Mouse (Mus musculus) kidney, embryonic 16.5 days (tissue): ENCODE results near the gene Tspear. TPM values are rescaled to one million over a fixed set of nuclear protein-coding genes. Genes with fewer than 3 reads are reported as not detected.

Experiments used
- ATAC-seq: fragments of 200-750 bp; cut with Nextera tagmentation; 2 replicates; pipeline ENCODE4 v1.8.0; 2017; ENCODE audit warnings: moderate TSS enrichment; ENCODE audit not compliant: low FRiP score, low TSS enrichment
- H3K27ac ChIP-seq: fragments of 300-500 bp; sonication (generic); 2 replicates; pipeline ENCODE4 v1.5.1; 2014; ENCODE audit warnings: low read length
- H3K27me3 ChIP-seq: fragments of 300-500 bp; sonication (generic); 2 replicates; pipeline ENCODE4 v1.6.1; 2014; ENCODE audit warnings: low read length, control low read depth, mixed read lengths; ENCODE audit not compliant: insufficient read depth
- H3K36me3 ChIP-seq: fragments of 300-500 bp; sonication (generic); 2 replicates; pipeline ENCODE4 v1.6.1; 2014; ENCODE audit warnings: low read length, control low read depth, mixed read lengths; ENCODE audit not compliant: insufficient read depth
- H3K4me1 ChIP-seq: fragments of 300-500 bp; sonication (generic); 2 replicates; pipeline ENCODE4 v1.6.1; 2014; ENCODE audit warnings: low read length, control low read depth, mixed read lengths; ENCODE audit not compliant: insufficient read depth
- H3K4me2 ChIP-seq: fragments of 300-500 bp; sonication (generic); replicated peaks from 2 replicates; pipeline ENCODE4 v1.6.1; 2014; ENCODE audit warnings: low read depth, low read length
- H3K4me3 ChIP-seq: fragments of 300-500 bp; sonication (generic); 2 replicates; pipeline ENCODE4 v1.5.1; 2014; ENCODE audit warnings: mild to moderate bottlenecking, low read length
- H3K9ac ChIP-seq: fragments of 300-500 bp; sonication (generic); replicated peaks from 2 replicates; pipeline ENCODE4 v1.6.1; 2014; ENCODE audit warnings: low read length
- H3K9me3 ChIP-seq: fragments of 300-500 bp; sonication (generic); 2 replicates; pipeline ENCODE4 v1.6.1; 2016; ENCODE audit warnings: low read length, control low read depth
- WGBS: fragments of 180-500 bp; shearing (Covaris S2); extraction: QIAGEN DNeasy Blood & Tissue Kit; methylation state at CpG from one replicate; pipeline ENCODE4 v1.1.7; 2014; 5-methylcytosine and 5-hydroxymethylcytosine counted together
- polyA plus RNA-seq: library from polyadenylated mRNA; unstranded; fragments of >200 nt; fragmentation: Nextera tagmentation; extraction: Ambion mirVana; gene quantifications from 2 replicates; pipeline ENCODE4 v1.2.1, GENCODE M21; 2015

The Tspear gene
- polyA plus RNA-seq, 1 experiment from 2014 or later = 0.71 TPM

DNA sequence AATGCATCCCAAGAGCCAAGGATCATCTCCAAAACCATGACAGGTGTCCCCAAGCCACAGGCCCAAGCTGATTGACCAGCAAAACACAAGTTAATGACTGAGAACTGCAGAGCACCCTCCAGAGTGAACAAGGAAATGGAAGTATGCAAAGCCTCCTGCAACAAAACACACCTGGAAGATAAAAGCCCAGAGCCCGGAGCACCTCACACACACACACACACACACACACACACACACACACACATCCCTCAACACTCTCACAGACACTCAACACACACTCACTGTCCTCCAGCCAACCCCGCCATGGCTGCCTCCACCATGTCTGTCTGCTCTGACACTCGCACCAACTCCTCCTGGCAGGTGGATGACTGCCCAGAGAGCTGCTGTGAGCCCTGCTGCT, 160.1 kb downstream of the Tspear start, which contains the start of gene Gm36176:
Gene Gm36176, plus strand, starts transcription at position 301 of the 400 bp plus-strand sequence.
- ATAC-seq = no peak
- Histone ChIP-seq H3K9me3 (peaks cover 14% of the 10 kb centered on the region; the same call in 1 of the 2 replicates), H3K36me3 (no peaks in the 10 kb centered on the region), H3K4me3 (no peak within 1 kb of the TSS), H3K4me1 (no peaks in the 10 kb centered on the region), H3K27ac (no peak within 1 kb of the TSS), H3K27me3 (no peaks in the 10 kb centered on the region), H3K9ac (no peak within 1 kb of the TSS), H3K4me2 (no peak within 1 kb of the TSS)
- 71% methylated on average over 2 of the region's 3 CpGs for WGBS

DNA sequence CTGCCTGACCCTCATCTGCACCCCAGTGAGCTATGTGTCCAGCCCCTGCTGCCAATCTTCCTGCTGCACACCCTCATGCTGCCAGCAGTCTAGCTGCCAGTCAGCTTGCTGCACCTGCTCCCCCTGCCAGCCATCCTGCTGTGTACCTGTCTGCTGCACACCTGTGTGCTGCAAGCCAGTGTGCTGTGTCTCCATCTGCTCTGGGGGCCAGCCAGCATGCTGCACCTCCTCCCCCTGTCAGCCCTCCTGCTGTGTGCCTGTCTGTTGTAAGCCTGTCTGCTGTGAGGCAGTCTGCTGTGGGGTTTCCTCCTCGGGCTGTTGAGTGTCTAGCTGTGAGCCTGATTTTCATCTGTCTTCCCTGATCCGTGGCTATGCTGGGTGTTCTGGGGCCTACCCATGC, 160.6 kb downstream of the Tspear start:
- Histone ChIP-seq H3K36me3 (no peaks in the 10 kb centered on the region), H3K4me2 (no peak overlapping the region), H3K9me3 (peaks cover 14% of the 10 kb centered on the region; the same call in 1 of the 2 replicates), H3K4me1 (no peaks in the 10 kb centered on the region), H3K27ac (no peak overlapping the region), H3K27me3 (no peaks in the 10 kb centered on the region), H3K9ac (no peak overlapping the region), H3K4me3 (no peak overlapping the region)
- ATAC-seq = no peak
- 26% methylated on average over 2 of the region's 2 CpGs for WGBS

DNA sequence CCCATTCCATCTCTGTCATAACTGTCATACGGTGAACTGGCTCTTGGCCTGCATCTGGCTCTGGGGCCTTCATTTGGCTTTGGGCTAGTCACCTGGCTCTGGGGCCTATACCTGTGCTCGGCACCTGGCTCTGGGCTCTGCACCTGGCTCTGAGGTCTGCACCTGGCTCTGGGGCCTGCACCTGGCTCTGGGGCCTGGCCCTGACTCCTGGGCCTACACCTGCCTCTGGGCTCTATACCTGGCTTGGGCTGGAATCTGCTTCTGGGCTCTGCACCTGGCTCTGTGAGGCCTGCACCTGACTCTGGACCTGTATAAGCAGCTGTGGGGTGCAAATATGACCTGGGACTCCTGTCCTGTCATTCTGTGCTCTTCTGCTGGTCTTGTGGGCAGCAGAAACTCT, 161.2 kb downstream of the Tspear start:
- Histone ChIP-seq H3K27me3 (no peaks in the 10 kb centered on the region), H3K9ac (no peak overlapping the region), H3K4me2 (no peak overlapping the region), H3K9me3 (peaks cover 14% of the 10 kb centered on the region; the same call in 1 of the 2 replicates), H3K27ac (no peak overlapping the region), H3K4me3 (no peak overlapping the region), H3K36me3 (no peaks in the 10 kb centered on the region), H3K4me1 (no peaks in the 10 kb centered on the region)
- WGBS = 75% methylated on average over 2 of the region's 2 CpGs
- ATAC-seq = no peak

DNA sequence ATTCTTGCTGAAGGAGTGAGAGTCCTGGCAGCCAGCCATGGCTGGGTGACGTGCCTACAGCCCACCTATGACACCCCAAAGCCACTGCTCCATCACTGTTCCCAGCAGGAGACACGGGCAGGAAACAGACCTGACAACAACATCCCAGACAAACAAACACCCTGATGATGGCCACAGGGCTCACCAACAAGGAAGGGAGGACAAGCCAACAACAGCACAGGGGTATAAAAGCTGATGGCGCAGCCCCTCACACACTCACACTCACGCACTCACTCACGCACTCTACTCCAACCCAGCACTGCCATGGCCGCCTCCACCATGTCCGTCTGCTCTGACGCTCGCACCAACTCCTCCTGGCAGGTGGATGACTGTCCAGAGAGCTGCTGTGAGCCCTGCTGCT, 166.2 kb downstream of the Tspear start, which contains the start of gene Gm10318:
Gene Gm10318, plus strand, starts transcription at position 301 of the 400 bp plus-strand sequence.
- Histone ChIP-seq H3K4me1 (no peaks in the 10 kb centered on the region), H3K27ac (no peak within 1 kb of the TSS), H3K27me3 (no peaks in the 10 kb centered on the region), H3K4me3 (no peak within 1 kb of the TSS), H3K36me3 (no peaks in the 10 kb centered on the region), H3K9ac (no peak within 1 kb of the TSS), H3K9me3 (no peaks in the 10 kb centered on the region), H3K4me2 (no peak within 1 kb of the TSS)
- 72% methylated on average over 8 of the region's 9 CpGs for WGBS
- ATAC-seq = no peak

DNA sequence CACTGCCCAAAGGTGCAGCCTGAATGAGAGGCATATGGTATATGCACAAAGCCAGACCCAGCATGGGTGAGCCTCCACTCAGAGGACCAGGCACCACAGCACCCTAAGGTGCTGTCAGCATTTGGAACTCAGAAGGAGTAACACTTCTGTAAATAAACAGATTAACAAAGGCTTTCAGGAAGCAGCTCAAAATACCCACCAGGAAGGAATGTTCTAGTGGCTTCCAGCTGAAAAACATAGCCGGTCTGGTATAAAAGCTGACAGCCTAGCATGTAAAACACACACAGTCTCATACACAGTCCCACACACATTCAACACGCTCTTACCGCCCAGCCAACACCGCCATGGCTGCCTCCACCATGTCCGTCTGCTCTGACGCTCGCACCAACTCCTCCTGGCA, 175.3 kb downstream of the Tspear start, which contains the start of gene Gm3285:
Gene Gm3285, plus strand, starts transcription at position 301 of the 400 bp plus-strand sequence.
- H3K4me2 ChIP-seq = no peak within 1 kb of the TSS
- no peak within 1 kb of the TSS for H3K4me3 ChIP-seq
- no peak within 1 kb of the TSS for H3K27ac ChIP-seq
- no peaks in the 10 kb centered on the region for H3K27me3 ChIP-seq
- no peaks in the 10 kb centered on the region for H3K4me1 ChIP-seq
- H3K9ac ChIP-seq = no peak within 1 kb of the TSS
- H3K9me3 ChIP-seq = 0 out of 2 replicates have a peak, but pooled peaks cover 2% of the 10 kb centered on the region
- ATAC-seq = no peak
- 64% methylated on average over 7 of the region's 7 CpGs for WGBS
- H3K36me3 ChIP-seq = no peaks in the 10 kb centered on the region

DNA sequence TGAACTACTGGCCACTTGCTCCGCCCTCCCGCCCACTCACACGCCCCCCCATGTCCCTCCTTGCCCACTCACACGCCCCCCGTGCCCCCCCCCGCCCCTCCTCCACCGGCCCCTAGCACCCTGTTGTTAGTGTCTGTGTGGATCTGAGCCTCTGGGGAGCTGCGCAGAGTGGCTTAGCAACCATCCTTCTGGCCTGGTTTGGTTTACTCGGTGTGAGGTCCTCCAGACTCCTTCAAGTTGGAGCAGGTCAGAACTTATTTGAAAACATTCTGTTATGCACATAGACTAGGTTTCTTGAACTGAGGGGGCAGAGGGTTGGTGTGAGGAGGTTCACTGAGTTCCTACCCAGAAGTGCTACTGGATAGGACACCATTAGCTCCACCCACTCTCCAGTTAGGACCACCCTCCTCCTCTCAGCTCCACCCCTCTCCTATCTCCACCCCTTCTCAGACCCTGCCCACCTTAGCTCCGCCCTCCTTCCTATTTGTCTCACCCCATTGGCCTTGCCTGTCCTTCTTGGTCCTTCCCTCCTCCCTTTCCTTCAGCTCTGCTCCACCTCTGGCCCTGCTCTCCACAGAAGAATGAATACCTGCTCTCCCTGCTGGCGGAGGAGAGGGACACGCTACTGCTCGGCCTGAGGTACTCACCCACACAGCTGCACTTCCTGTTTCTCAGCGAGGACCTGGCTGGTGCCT, 177.8 kb downstream of the Tspear start:
- ATAC-seq = peak; percentile 95
- H3K4me2 ChIP-seq = peak overlapping the region; percentile 40
- H3K4me3 ChIP-seq = peak overlapping the region; percentile 32
- H3K9ac ChIP-seq = no peak overlapping the region
- 29% methylated on average over 14 of the region's 14 CpGs for WGBS
- no peaks in the 10 kb centered on the region for H3K36me3 ChIP-seq
- H3K27ac ChIP-seq = no peak overlapping the region
- no peaks in the 10 kb centered on the region for H3K27me3 ChIP-seq
- no peaks in the 10 kb centered on the region for H3K4me1 ChIP-seq
- no peaks in the 10 kb centered on the region for H3K9me3 ChIP-seq

DNA sequence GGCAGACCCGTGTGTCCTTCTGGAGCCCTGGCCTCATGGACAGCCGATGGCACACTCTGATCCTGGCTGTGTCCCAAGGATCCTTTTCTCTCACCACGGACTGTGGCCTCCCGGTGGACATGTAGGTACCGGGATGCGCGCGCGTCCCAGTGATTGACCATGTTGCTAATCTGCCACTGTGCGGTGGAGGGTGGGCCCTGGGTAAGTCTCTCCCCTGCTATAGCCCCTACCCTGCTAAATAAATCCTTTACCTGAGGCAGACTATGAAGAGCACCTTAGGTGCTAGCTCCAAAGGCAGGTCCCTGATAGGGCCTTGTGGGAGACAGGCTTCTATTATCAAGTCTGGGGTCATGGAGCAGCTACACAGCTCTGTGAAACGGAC, 178.4 kb downstream of the Tspear start:
- H3K36me3 ChIP-seq = no peaks in the 10 kb centered on the region
- no peaks in the 10 kb centered on the region for H3K9me3 ChIP-seq
- peak overlapping the region; percentile 32 for H3K4me3 ChIP-seq
- H3K27ac ChIP-seq = no peak overlapping the region
- peak overlapping the region; percentile 40 for H3K4me2 ChIP-seq
- WGBS = 31% methylated on average over 11 of the region's 11 CpGs
- H3K9ac ChIP-seq = no peak overlapping the region
- H3K4me1 ChIP-seq = no peaks in the 10 kb centered on the region
- ATAC-seq = peak; percentile 5; the same call in 1 of the 2 replicates
- no peaks in the 10 kb centered on the region for H3K27me3 ChIP-seq

DNA sequence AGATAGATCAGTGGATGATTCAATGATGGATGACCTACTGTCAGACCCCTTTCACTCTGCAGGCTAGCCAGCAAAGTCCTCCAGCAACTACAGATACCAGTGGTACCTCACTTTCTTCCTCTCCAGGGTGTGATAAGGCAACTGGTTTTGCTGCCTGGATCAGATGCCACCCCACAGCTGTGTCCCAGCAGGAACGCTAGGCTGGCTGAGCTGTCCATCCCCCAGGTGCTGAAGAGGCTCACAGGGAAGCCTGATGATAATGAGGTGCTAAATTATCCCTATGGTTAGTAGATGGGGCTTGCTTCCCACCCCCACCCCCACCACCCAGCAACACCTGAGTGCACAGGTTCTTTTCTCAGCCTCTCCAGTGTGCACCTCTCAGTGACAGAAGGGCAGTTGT, 181.2 kb downstream of the Tspear start:
- Histone ChIP-seq H3K27ac (no peak overlapping the region), H3K4me3 (no peak overlapping the region), H3K27me3 (no peaks in the 10 kb centered on the region), H3K9me3 (no peaks in the 10 kb centered on the region), H3K4me2 (no peak overlapping the region), H3K9ac (no peak overlapping the region), H3K4me1 (no peaks in the 10 kb centered on the region), H3K36me3 (no peaks in the 10 kb centered on the region)
- ATAC-seq = no peak
- WGBS = 5% methylated on average over 1 of the region's 1 CpGs

DNA sequence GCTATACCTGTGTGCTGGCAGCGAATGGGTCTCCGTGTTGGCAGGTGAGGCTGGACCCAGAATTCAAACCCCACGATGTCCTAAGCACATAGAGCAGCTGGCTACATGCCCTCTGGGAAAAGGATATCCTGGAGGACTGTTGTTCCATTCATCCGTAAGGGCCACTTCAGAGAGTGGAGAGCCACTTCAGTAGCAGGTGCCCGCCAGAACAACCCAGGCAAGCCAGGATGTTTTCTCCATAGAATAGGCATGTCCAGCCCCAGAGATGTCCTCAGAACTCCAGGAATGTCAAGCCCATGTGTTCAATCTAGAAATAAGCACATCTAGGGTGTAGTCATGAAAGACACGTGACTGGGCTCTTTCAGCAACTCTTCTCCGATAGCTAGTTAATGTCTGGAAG, 183.3 kb downstream of the Tspear start:
- 86% methylated on average over 7 of the region's 7 CpGs for WGBS
- Histone ChIP-seq H3K36me3 (no peaks in the 10 kb centered on the region), H3K9me3 (no peaks in the 10 kb centered on the region), H3K4me3 (no peak overlapping the region), H3K4me1 (no peaks in the 10 kb centered on the region), H3K4me2 (no peak overlapping the region), H3K27me3 (no peaks in the 10 kb centered on the region), H3K27ac (no peak overlapping the region), H3K9ac (no peak overlapping the region)
- ATAC-seq = no peak

DNA sequence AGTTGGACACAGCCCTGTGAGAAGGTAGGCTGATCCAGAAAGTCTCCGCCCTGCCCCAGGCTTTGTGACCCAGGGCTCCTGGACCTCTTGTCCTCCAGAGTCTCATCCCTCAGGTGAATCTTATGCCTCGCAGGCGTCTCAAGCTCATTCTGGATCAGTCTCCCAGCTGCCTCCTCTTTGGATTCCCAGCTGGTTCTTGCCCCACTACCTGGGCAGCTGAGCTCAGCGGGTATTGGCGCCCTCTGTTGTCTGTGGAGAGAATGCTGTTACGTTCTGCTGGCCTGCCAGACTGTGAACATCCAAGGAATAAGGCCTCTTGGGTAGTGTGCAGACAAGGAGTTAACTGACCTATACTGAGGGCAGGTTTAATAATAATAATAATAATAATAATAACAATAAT, 192.6 kb downstream of the Tspear start:
- no peak for ATAC-seq
- Histone ChIP-seq H3K9me3 (no peaks in the 10 kb centered on the region), H3K4me1 (no peaks in the 10 kb centered on the region), H3K27me3 (no peaks in the 10 kb centered on the region), H3K4me2 (no peak overlapping the region), H3K9ac (no peak overlapping the region), H3K36me3 (no peaks in the 10 kb centered on the region), H3K4me3 (no peak overlapping the region), H3K27ac (no peak overlapping the region)
- WGBS = 70% methylated on average over 6 of the region's 6 CpGs
